8 mouse cellular contexts compared by ENCODE assay signal in the genomic region with DNA sequence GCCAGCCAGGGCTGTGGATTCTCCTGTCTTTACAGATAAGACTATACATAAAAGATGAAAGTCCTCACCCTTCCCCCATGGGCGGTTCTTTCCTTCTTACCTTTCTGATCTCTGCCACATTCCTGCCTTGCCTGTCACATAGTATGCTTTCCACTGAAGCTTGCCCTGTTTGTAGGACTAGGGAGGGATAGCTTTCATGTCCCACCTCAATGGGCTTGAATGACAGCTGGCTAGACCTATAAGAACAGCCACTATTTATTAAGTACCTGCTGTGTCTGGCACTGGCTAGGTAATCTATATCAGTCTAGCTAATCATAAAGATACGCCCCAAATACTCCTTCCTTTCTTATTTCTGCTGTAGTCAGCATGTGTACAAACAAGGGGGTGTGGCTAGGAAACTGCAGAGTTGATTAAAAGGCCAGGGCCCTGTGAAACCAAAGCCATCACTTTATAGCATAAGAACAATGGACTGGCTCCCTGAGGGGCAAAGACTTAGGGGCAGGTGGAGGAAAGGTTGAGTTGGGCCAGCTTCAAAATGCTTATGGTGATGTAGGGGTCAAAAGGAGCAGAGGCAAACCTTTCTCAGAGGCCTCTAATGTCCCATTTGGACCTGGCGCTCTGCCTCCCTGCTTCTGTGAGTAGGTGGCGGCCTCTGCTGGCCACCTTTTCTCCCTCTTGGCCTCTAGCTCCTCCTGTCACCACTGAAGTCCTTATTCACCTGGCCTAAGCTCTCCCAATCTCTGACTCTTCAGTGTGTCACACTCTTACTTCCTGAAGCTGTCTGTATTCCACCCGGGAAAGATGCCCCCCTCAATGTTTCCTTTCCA. TPM values are rescaled to one million over a fixed set of nuclear protein-coding genes. Genes with fewer than 3 reads are reported as not detected.
DNase-seq lines count a peak whose midpoint lies in the region; ATAC-seq lines count a peak whose summit lies in the region.
"Had no signal": no experiment of that assay in that cellular context is flagged by ENCODE, and none has a peak within 500 bp of the region (broad histone marks: within the 10 kb centered on the region; RNA-seq: fewer than 3 reads in every experiment).

No protein-coding gene starts in this region.

- H3K4me2 ChIP-seq in embryonic facial prominence, embryonic 11.5 days (ENCODE audit: low read depth, low read length): no peak overlapping the region

- 23% methylated on average over 5 of the region's 5 CpGs for WGBS in embryonic facial prominence, embryonic 11.5 days

- ATAC-seq in embryonic facial prominence, embryonic 11.5 days (replicated peaks; ENCODE audit: insufficient number of reproducible peaks, low FRiP score, low TSS enrichment, low read depth): no peak

- H3K9me3 ChIP-seq in embryonic facial prominence, embryonic 11.5 days (replicated peaks; ENCODE audit: control insufficient read depth, low read length): no peaks in the 10 kb centered on the region

- peak; percentile 49 for DNase-seq in ovary, postnatal 36 days (ENCODE audit: low spot score)
- no peak for DNase-seq in ovary, postnatal 14 days (ENCODE audit: low spot score)
- peak; percentile 76 for DNase-seq in adrenal gland, postnatal 14 days
- DNase-seq in embryonic facial prominence, embryonic 11.5 days (ENCODE audit: low spot score): peak; percentile 61
- peak; percentile 80 for DNase-seq in kidney, postnatal 10 days
- DNase-seq in naive thymus-derived CD4-positive, alpha-beta T cell, adult 2 months (ENCODE audit: low read depth): peak; percentile 87
- peak; percentile 55 for DNase-seq in urinary bladder, postnatal 25 days (ENCODE audit: low spot score)

- no peak overlapping the region for H3K4me3 ChIP-seq in embryonic facial prominence, embryonic 11.5 days (ENCODE audit: low read depth, low read length)

- no peak overlapping the region for H3K9ac ChIP-seq in embryonic facial prominence, embryonic 11.5 days (replicated peaks; ENCODE audit: low read length)

- no peaks in the 10 kb centered on the region for H3K36me3 ChIP-seq in embryonic facial prominence, embryonic 11.5 days (replicated peaks; ENCODE audit: control insufficient read depth, insufficient read depth, low read depth, low read length)

- H3K4me1 ChIP-seq in embryonic facial prominence, embryonic 11.5 days (ENCODE audit: control insufficient read depth, insufficient read depth, low read length): peaks cover 3% of the 10 kb centered on the region; the same call in 1 of the 2 replicates

- no peak overlapping the region for H3K27ac ChIP-seq in embryonic facial prominence, embryonic 11.5 days (replicated peaks; ENCODE audit: low read depth, low read length)

- H3K27me3 ChIP-seq in embryonic facial prominence, embryonic 11.5 days (ENCODE audit: control insufficient read depth, insufficient read depth, low read length): peaks cover 13% of the 10 kb centered on the region

RNA-seq across cellular contexts. Expression of gene Scn4b, which starts 4.5 kb away (rescaled TPM):
- 0.56 and 0.59 TPM in 2 replicates for total RNA-seq in adrenal gland, postnatal 14 days (2021)
- polyA plus RNA-seq in embryonic facial prominence, embryonic 11.5 days (2014; fragmentation: Nextera tagmentation; extraction: Ambion mirVana): 0.04 and 0.21 TPM in 2 replicates

RNA-seq across cellular contexts. Expression of gene Scn2b, which starts 16.1 kb away (rescaled TPM):
- total RNA-seq in adrenal gland, postnatal 14 days (2021): 7.6 and 8.6 TPM in 2 replicates
- 4.1 and 4.9 TPM in 2 replicates for polyA plus RNA-seq in embryonic facial prominence, embryonic 11.5 days (2014; fragmentation: Nextera tagmentation; extraction: Ambion mirVana)

RNA-seq across cellular contexts. Expression of gene BC049352, which starts 48.1 kb away (rescaled TPM):
- not detected in 2 replicates for total RNA-seq in adrenal gland, postnatal 14 days (2021)
- polyA plus RNA-seq in embryonic facial prominence, embryonic 11.5 days (2014; fragmentation: Nextera tagmentation; extraction: Ambion mirVana): not detected in 2 replicates
- polyA plus RNA-seq: neural tube, embryonic 14.5 days had no signal

RNA-seq across cellular contexts. Expression of gene Jaml, which starts 54.7 kb away (rescaled TPM):
- total RNA-seq in adrenal gland, postnatal 14 days (2021): 1.0 and 3.4 TPM in 2 replicates
- polyA plus RNA-seq in embryonic facial prominence, embryonic 11.5 days (2014; fragmentation: Nextera tagmentation; extraction: Ambion mirVana): 0.49 and 0.50 TPM in 2 replicates
- polyA plus RNA-seq: neural tube, embryonic 14.5 days had no signal
